Mouse (Mus musculus) forebrain, embryonic 10.5 days (tissue): ENCODE results near the gene Sco1. TPM values are rescaled to one million over a fixed set of nuclear protein-coding genes. Genes with fewer than 3 reads are reported as not detected.

Experiments used
- DNase-seq: peaks from one replicate; pipeline ENCODE4 v3.0.0-alpha.2; 2017; ENCODE audit warnings: low spot score; ENCODE audit errors: extremely low spot score
- H3K27ac ChIP-seq: fragments of 300-500 bp; sonication (generic); 2 replicates; pipeline ENCODE4 v1.5.1; 2016; ENCODE audit warnings: mild to moderate bottlenecking
- H3K27me3 ChIP-seq: fragments of 300-500 bp; sonication (generic); 2 replicates; pipeline ENCODE4 v1.6.1; 2016; ENCODE audit warnings: mild to moderate bottlenecking; ENCODE audit not compliant: poor library complexity, severe bottlenecking
- H3K36me3 ChIP-seq: fragments of 300-500 bp; sonication (generic); replicated peaks from 2 replicates; pipeline ENCODE4 v1.6.1; 2016; ENCODE audit warnings: mild to moderate bottlenecking, moderate library complexity
- H3K4me1 ChIP-seq: fragments of 300-500 bp; sonication (generic); 2 replicates; pipeline ENCODE4 v1.6.1; 2016
- H3K4me3 ChIP-seq: fragments of 300-500 bp; sonication (generic); 2 replicates; pipeline ENCODE4 v1.5.1; 2016; ENCODE audit warnings: mild to moderate bottlenecking, moderate library complexity
- H3K9me3 ChIP-seq: fragments of 300-500 bp; sonication (generic); 2 replicates; pipeline ENCODE4 v1.6.1; 2016; ENCODE audit warnings: mild to moderate bottlenecking, moderate library complexity
- WGBS: fragments of 180-500 bp; shearing (Covaris S2); methylation state at CpG from one replicate; pipeline ENCODE4 v1.1.7; 2016; 5-methylcytosine and 5-hydroxymethylcytosine counted together
- polyA plus RNA-seq: library from polyadenylated mRNA; unstranded; fragments of >200 nt; fragmentation: Nextera tagmentation; extraction: Ambion mirVana; gene quantifications from 2 replicates; pipeline ENCODE4 v1.2.1, GENCODE M21; 2016

Sco1 gene
- polyA plus RNA-seq, 1 experiment from 2014 or later, result 21.1 TPM

GRCm38 (mm10) chr11:67051676-67052320 is 672 bp upstream of the Sco1 start:
- peaks cover 40% of the 10 kb centered on the region for H3K36me3 ChIP-seq
- WGBS, result 14% methylated on average over 16 of the region's 16 CpGs
- no peak for DNase-seq
- peaks cover 20% of the 10 kb centered on the region for H3K4me1 ChIP-seq
- H3K27ac ChIP-seq, result peak overlapping the region; percentile 89
- peak overlapping the region; percentile 80 for H3K4me3 ChIP-seq
- H3K9me3 ChIP-seq, result no peaks in the 10 kb centered on the region
- no peaks in the 10 kb centered on the region for H3K27me3 ChIP-seq

GRCm38 (mm10) chr11:67054754-67055365 is 2.4 kb downstream of the Sco1 start:
- peaks cover 20% of the 10 kb centered on the region for H3K4me1 ChIP-seq
- H3K36me3 ChIP-seq, result peaks cover 62% of the 10 kb centered on the region
- H3K27me3 ChIP-seq, result no peaks in the 10 kb centered on the region
- H3K27ac ChIP-seq, result no peak overlapping the region
- H3K4me3 ChIP-seq, result no peak overlapping the region
- no peaks in the 10 kb centered on the region for H3K9me3 ChIP-seq
- 91% methylated on average over 8 of the region's 8 CpGs for WGBS
- no peak for DNase-seq

- DNase-seq, result no peak
- WGBS, result 93% methylated on average over 2 of the region's 2 CpGs
- no peaks in the 10 kb centered on the region for H3K4me1 ChIP-seq
- H3K4me3 ChIP-seq, result no peak overlapping the region
- no peaks in the 10 kb centered on the region for H3K27me3 ChIP-seq
- no peak overlapping the region for H3K27ac ChIP-seq
- H3K36me3 ChIP-seq, result peaks cover 97% of the 10 kb centered on the region
- no peaks in the 10 kb centered on the region for H3K9me3 ChIP-seq
These were observed 8.8 kb downstream of the Sco1 start for GRCm38 (mm10) chr11:67061311-67061710.

- DNase-seq, result no peak
- no peaks in the 10 kb centered on the region for H3K4me1 ChIP-seq
- H3K27me3 ChIP-seq, result no peaks in the 10 kb centered on the region
- H3K4me3 ChIP-seq, result no peak overlapping the region
- H3K9me3 ChIP-seq, result no peaks in the 10 kb centered on the region
- H3K27ac ChIP-seq, result no peak overlapping the region
- peaks cover 97% of the 10 kb centered on the region for H3K36me3 ChIP-seq
- WGBS, result 94% methylated on average over 3 of the region's 3 CpGs
These were observed 10.3 kb downstream of the Sco1 start for GRCm38 (mm10) chr11:67062726-67063125.

GRCm38 (mm10) chr11:67067741-67068140 is 15.3 kb downstream of the Sco1 start:
- no peaks in the 10 kb centered on the region for H3K9me3 ChIP-seq
- DNase-seq, result no peak
- H3K27me3 ChIP-seq, result no peaks in the 10 kb centered on the region
- 89% methylated on average over 3 of the region's 3 CpGs for WGBS
- peaks cover 52% of the 10 kb centered on the region for H3K36me3 ChIP-seq
- no peak overlapping the region for H3K27ac ChIP-seq
- no peak overlapping the region for H3K4me3 ChIP-seq
- H3K4me1 ChIP-seq, result 0 out of 2 replicates have a peak, but pooled peaks cover 3% of the 10 kb centered on the region

- no peaks in the 10 kb centered on the region for H3K9me3 ChIP-seq
- H3K4me3 ChIP-seq, result no peak overlapping the region
- WGBS, result 88% methylated on average over 15 of the region's 15 CpGs
- H3K27ac ChIP-seq, result no peak overlapping the region
- H3K4me1 ChIP-seq, result peaks cover 11% of the 10 kb centered on the region
- no peaks in the 10 kb centered on the region for H3K27me3 ChIP-seq
- peaks cover 3% of the 10 kb centered on the region for H3K36me3 ChIP-seq
- DNase-seq, result no peak
These were observed 20.2 kb downstream of the Sco1 start for GRCm38 (mm10) chr11:67072615-67073130.

- Histone ChIP-seq H3K27me3 (no peaks in the 10 kb centered on the region), H3K9me3 (no peaks in the 10 kb centered on the region), H3K36me3 (no peaks in the 10 kb centered on the region), H3K4me3 (no peak overlapping the region), H3K27ac (peak overlapping the region; percentile 63), H3K4me1 (peaks cover 13% of the 10 kb centered on the region)
- DNase-seq, result no peak
- WGBS, result 32% methylated on average over 3 of the region's 3 CpGs
These were observed 22.6 kb downstream of the Sco1 start for GRCm38 (mm10) chr11:67075036-67075435.

- H3K27ac ChIP-seq, result no peak overlapping the region
- WGBS, result 89% methylated on average over 5 of the region's 5 CpGs
These were observed 24.3 kb downstream of the Sco1 start for GRCm38 (mm10) chr11:67076781-67077180.

GRCm38 (mm10) chr11:67077435-67077834 is 25.0 kb downstream of the Sco1 start:
- H3K27ac ChIP-seq, result no peak overlapping the region
- no peak for DNase-seq
- 80% methylated on average over 3 of the region's 3 CpGs for WGBS

More at GRCm38 (mm10) chr11:67076781-67077180, 24.3 kb downstream of the Sco1 start:
- no peaks in the 10 kb centered on the region for H3K36me3 ChIP-seq
- no peak for DNase-seq
- no peak overlapping the region for H3K4me3 ChIP-seq
- peaks cover 31% of the 10 kb centered on the region for H3K4me1 ChIP-seq
- H3K9me3 ChIP-seq, result no peaks in the 10 kb centered on the region
- 0 out of 2 replicates have a peak, but pooled peaks cover 6% of the 10 kb centered on the region for H3K27me3 ChIP-seq

GRCm38 (mm10) chr11:67078000-67078399 is 25.5 kb downstream of the Sco1 start, which contains the start of gene Myh3:
TSS of gene Myh3 (plus strand) at chr11:67078300.
- no peak within 1 kb of the TSS for H3K27ac ChIP-seq
- no peak within 1 kb of the TSS for H3K4me3 ChIP-seq
- 93% methylated on average over 5 of the region's 5 CpGs for WGBS

More at GRCm38 (mm10) chr11:67077435-67077834, 25.0 kb downstream of the Sco1 start:
- Histone ChIP-seq H3K4me3 (no peak overlapping the region), H3K36me3 (no peaks in the 10 kb centered on the region), H3K9me3 (no peaks in the 10 kb centered on the region), H3K4me1 (peaks cover 37% of the 10 kb centered on the region), H3K27me3 (peaks cover 12% of the 10 kb centered on the region)

GRCm38 (mm10) chr11:67078888-67079287 is 26.4 kb downstream of the Sco1 start:
- 91% methylated on average over 6 of the region's 6 CpGs for WGBS

More at GRCm38 (mm10) chr11:67078000-67078399, 25.5 kb downstream of the Sco1 start, which contains the start of gene Myh3:
- H3K27me3 ChIP-seq, result peaks cover 17% of the 10 kb centered on the region
- no peaks in the 10 kb centered on the region for H3K9me3 ChIP-seq
- peaks cover 37% of the 10 kb centered on the region for H3K4me1 ChIP-seq
- no peaks in the 10 kb centered on the region for H3K36me3 ChIP-seq
- no peak for DNase-seq

GRCm38 (mm10) chr11:67079740-67080139 is 27.3 kb downstream of the Sco1 start:
- WGBS, result 67% methylated on average over 11 of the region's 11 CpGs
- H3K9me3 ChIP-seq, result peaks cover 5% of the 10 kb centered on the region; the same call in 1 of the 2 replicates
- peaks cover 34% of the 10 kb centered on the region for H3K4me1 ChIP-seq
- H3K27ac ChIP-seq, result peak overlapping the region; percentile 66; the same call in 1 of the 2 replicates
- H3K36me3 ChIP-seq, result no peaks in the 10 kb centered on the region
- H3K27me3 ChIP-seq, result peaks cover 35% of the 10 kb centered on the region
- no peak for DNase-seq
- no peak overlapping the region for H3K4me3 ChIP-seq

More at GRCm38 (mm10) chr11:67078888-67079287, 26.4 kb downstream of the Sco1 start:
- H3K27me3 ChIP-seq, result peaks cover 26% of the 10 kb centered on the region
- peaks cover 37% of the 10 kb centered on the region for H3K4me1 ChIP-seq
- no peak overlapping the region for H3K4me3 ChIP-seq
- H3K27ac ChIP-seq, result no peak overlapping the region
- no peak for DNase-seq
- H3K36me3 ChIP-seq, result no peaks in the 10 kb centered on the region
- peaks cover 2% of the 10 kb centered on the region; the same call in 1 of the 2 replicates for H3K9me3 ChIP-seq

GRCm38 (mm10) chr11:67080168-67080567 is 27.7 kb downstream of the Sco1 start:
- H3K27me3 ChIP-seq, result peaks cover 39% of the 10 kb centered on the region
- H3K9me3 ChIP-seq, result peaks cover 5% of the 10 kb centered on the region; the same call in 1 of the 2 replicates
- 3% methylated on average over 3 of the region's 3 CpGs for WGBS
- DNase-seq, result peak; percentile 69
- H3K4me1 ChIP-seq, result peaks cover 30% of the 10 kb centered on the region
- no peaks in the 10 kb centered on the region for H3K36me3 ChIP-seq
- H3K27ac ChIP-seq, result peak overlapping the region; percentile 66; the same call in 1 of the 2 replicates
- H3K4me3 ChIP-seq, result no peak overlapping the region
